Mouse (Mus musculus) E14TG2a.4 (cell line): ENCODE measurements around the gene Pygo2.

Experiments used
- CTCF ChIP-seq: conservative IDR thresholded peaks from 2 replicates; pipeline ENCODE4 v1.5.1; 2014; ENCODE audit warnings: low read length
- POU5F1 ChIP-seq: IDR thresholded peaks from 2 replicates; pipeline ENCODE4 v1.6.1; 2014; ENCODE audit warnings: low read length, borderline replicate concordance

DNA sequence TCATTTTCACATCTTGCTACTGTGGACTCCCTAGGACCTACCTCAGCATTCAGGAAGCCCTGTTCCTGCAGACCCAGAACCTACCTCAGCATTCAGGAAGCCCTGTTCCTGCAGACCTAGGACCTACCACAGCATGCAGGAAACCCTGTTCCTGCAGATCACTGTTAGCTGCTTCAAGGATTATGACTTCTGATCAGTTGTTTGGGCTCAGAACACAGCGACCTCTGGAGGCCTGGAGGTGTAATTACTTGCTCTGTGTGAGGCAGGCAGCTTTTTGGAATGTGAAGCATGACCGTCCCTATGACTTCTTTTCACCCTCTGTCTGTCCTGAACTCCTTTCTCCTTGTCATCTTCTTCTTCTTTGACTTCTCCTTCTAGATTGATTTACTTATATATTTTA is 51.5 kb downstream of the Pygo2 start:
- TF ChIP-seq POU5F1: no peak
- TF ChIP-seq CTCF: peak; percentile 98
